Mouse (Mus musculus) heart, embryonic 12.5 days (tissue): ENCODE results near the gene H2-Q1. TPM values are rescaled to one million over a fixed set of nuclear protein-coding genes. Genes with fewer than 3 reads are reported as not detected.
"Not testable (repeated sequence)": the region's sequence is repeated elsewhere in the genome, so short reads cannot be mapped to it uniquely, and the experiment has no call there.

ENCODE experiments used
- ATAC-seq: fragments of 200-750 bp; cut with Nextera tagmentation; 2 replicates; pipeline ENCODE4 v1.8.0; 2017; ENCODE audit warnings: moderate TSS enrichment, moderate library complexity; ENCODE audit not compliant: insufficient number of reproducible peaks, low FRiP score
- H3K27ac ChIP-seq: fragments of 300-500 bp; sonication (generic); 2 replicates; pipeline ENCODE4 v1.5.1; 2016; ENCODE audit warnings: mild to moderate bottlenecking, moderate library complexity; ENCODE audit not compliant: poor library complexity, severe bottlenecking
- H3K27me3 ChIP-seq: fragments of 300-500 bp; sonication (generic); replicated peaks from 2 replicates; pipeline ENCODE4 v1.6.1; 2016; ENCODE audit warnings: mild to moderate bottlenecking, moderate library complexity
- H3K36me3 ChIP-seq: fragments of 300-500 bp; sonication (generic); 2 replicates; pipeline ENCODE4 v1.6.1; 2016; ENCODE audit warnings: mild to moderate bottlenecking, moderate library complexity
- H3K4me1 ChIP-seq: fragments of 300-500 bp; sonication (generic); replicated peaks from 2 replicates; pipeline ENCODE4 v1.6.1; 2016; ENCODE audit warnings: mild to moderate bottlenecking
- H3K4me2 ChIP-seq: fragments of 300-500 bp; sonication (generic); 2 replicates; pipeline ENCODE4 v1.6.1; 2016; ENCODE audit warnings: mild to moderate bottlenecking, moderate library complexity
- H3K4me3 ChIP-seq: fragments of 300-500 bp; sonication (generic); 2 replicates; pipeline ENCODE4 v1.5.1; 2016; ENCODE audit warnings: mild to moderate bottlenecking
- H3K9ac ChIP-seq: fragments of 300-500 bp; sonication (generic); 2 replicates; pipeline ENCODE4 v1.6.1; 2016; ENCODE audit warnings: mild to moderate bottlenecking, moderate library complexity
- H3K9me3 ChIP-seq: fragments of 300-500 bp; sonication (generic); replicated peaks from 2 replicates; pipeline ENCODE4 v1.6.1; 2016; ENCODE audit warnings: mild to moderate bottlenecking, moderate library complexity
- WGBS: fragments of 180-500 bp; shearing (Covaris S2); methylation state at CpG from one replicate; pipeline ENCODE4 v1.1.7; 2016; 5-methylcytosine and 5-hydroxymethylcytosine counted together
- polyA plus RNA-seq: library from polyadenylated mRNA; unstranded; fragments of >200 nt; fragmentation: Nextera tagmentation; extraction: Ambion mirVana; gene quantifications from 2 replicates; pipeline ENCODE4 v1.2.1, GENCODE M21; 2016

Gene H2-Q1
- polyA plus RNA-seq: 0.08 and 0.14 TPM in 2 replicates

DNA sequence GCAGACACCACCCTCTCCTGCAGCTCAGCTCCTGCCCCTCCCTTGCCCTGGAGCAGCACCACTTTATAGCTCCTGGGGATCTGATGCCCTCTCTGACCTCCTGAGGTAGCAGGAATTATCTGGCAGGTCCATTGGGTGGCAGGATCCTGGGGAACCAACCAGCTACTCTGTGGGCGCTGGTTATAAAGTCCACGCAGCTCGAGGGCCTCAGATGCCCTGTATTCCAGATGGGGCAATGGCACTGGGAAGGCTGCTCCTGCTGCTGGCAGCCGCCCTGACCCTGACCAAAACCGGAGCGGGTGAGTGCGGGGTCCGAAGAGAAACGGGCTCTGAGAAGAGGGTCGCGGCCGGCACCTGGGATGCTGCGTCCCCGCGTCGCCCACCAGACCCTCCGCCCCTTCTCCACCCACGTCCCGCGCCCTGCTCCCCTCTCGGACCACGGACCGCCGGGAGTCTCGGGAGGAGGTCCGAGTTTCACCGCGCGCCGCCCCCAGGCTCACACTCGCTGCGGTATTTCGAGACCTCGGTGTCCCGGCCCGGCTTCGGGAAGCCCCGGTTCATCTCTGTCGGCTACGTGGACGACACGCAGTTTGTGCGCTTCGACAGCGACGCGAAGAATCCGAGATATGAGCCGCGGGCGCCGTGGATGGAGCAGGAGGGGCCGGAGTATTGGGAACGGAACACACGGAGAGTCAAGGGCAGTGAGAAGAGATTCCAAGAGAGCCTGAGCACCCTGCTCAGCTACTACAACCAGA is at the start of gene H2-Q1:
Gene H2-Q1, plus strand, starts transcription at position 79 of the 755 bp plus-strand sequence.
- Histone ChIP-seq H3K4me2 (peak within 1 kb of the TSS; percentile 69), H3K4me1 (peaks cover 5% of the 10 kb centered on the region), H3K4me3 (peak within 1 kb of the TSS; percentile 42), H3K9ac (peak within 1 kb of the TSS; percentile 53; the same call in 1 of the 2 replicates), H3K27me3 (peaks cover 56% of the 10 kb centered on the region), H3K9me3 (no peaks in the 10 kb centered on the region), H3K27ac (no peak within 1 kb of the TSS), H3K36me3 (no peaks in the 10 kb centered on the region)
- no peak for ATAC-seq
- 3% methylated on average over 55 of the region's 55 CpGs for WGBS

DNA sequence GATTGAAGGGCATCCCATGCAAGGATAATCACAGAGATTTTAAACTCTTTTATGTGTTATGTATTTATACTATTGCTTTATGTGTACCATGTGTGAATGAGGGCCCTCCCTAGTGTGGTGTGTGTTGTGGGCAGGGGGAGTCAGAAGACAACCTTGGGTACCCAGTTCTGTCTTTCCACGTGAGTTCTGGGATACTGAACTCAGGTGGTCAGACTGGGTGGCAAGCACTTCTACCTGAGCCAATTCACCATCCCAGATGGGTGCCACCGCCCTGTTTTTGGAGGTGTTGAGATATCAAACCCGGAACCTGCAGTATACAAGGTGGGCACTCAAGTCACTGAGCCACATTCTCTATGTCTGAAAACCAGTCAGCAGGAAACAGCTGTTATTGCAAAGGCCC is 48.0 kb upstream of the H2-Q1 start:
- H3K4me1 ChIP-seq: no peaks in the 10 kb centered on the region
- 55% methylated on average over 3 of the region's 3 CpGs for WGBS

DNA sequence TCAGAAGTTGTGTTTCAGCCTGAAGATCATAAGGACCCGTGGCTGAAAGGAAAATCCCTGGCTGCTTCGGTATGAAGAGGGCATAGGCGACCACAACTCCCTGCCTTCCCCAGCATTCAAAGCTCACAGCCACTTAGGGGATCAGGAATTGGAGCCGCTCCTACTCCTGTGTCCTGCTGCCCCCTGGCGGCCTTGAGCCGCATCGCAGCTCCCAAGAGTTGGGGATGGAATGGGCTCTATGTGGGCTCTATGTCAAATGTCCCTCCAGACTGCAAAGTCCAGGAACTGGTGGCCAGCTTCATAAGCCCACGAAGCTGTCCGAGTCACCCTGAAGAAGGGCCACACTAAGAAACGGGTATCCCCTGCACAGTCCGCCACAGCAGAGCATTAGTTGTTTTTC is 45.4 kb upstream of the H2-Q1 start:
- ATAC-seq: peak; percentile 51; the same call in 1 of the 2 replicates
- peaks cover 39% of the 10 kb centered on the region for H3K27me3 ChIP-seq
- no peak overlapping the region for H3K4me2 ChIP-seq
- H3K36me3 ChIP-seq: no peaks in the 10 kb centered on the region
- H3K27ac ChIP-seq: no peak overlapping the region
- WGBS: 5% methylated on average over 11 of the region's 11 CpGs
- no peaks in the 10 kb centered on the region for H3K4me1 ChIP-seq
- H3K9ac ChIP-seq: no peak overlapping the region
- no peak overlapping the region for H3K4me3 ChIP-seq
- 0 out of 2 replicates have a peak, but pooled peaks cover 5% of the 10 kb centered on the region for H3K9me3 ChIP-seq

More for the DNA sequence above, 48.0 kb upstream of the H2-Q1 start:
- Histone ChIP-seq H3K9ac (no peak overlapping the region), H3K4me3 (no peak overlapping the region), H3K4me2 (no peak overlapping the region), H3K36me3 (no peaks in the 10 kb centered on the region), H3K27me3 (peaks cover 36% of the 10 kb centered on the region), H3K27ac (no peak overlapping the region), H3K9me3 (0 out of 2 replicates have a peak, but pooled peaks cover 5% of the 10 kb centered on the region)
- ATAC-seq: no peak

DNA sequence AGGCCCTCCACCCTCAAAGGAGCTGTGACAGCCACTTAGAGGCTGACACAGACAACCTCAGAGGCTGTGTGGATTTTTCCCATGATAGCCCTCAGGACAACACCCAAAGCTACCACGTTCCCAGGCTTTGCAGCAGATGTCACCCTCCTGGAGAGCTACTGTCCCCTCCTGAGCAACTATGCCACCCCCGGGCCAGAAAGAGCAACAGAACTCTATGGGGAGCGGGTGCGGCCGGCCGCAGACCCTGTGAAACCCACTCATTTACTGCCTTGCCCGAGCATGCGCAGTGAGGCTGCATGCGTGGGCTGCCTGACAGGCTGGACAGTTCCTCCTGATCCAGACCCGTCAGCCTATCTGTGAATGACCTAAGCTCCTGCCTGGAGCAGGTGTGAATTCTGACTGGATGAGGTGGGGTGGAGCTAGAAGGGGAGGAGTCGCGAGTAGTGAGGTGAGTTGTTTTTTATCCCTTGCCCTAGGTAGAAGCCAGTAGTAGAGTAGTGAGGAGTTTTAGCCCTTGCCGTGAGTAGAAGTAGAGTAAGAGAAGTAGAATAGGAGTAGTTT is 43.8 kb upstream of the H2-Q1 start:
- H3K9me3 ChIP-seq: 0 out of 2 replicates have a peak, but pooled peaks cover 5% of the 10 kb centered on the region
- H3K36me3 ChIP-seq: no peaks in the 10 kb centered on the region
- no peaks in the 10 kb centered on the region for H3K4me1 ChIP-seq
- H3K27me3 ChIP-seq: peaks cover 39% of the 10 kb centered on the region
- no peak overlapping the region for H3K9ac ChIP-seq
- H3K27ac ChIP-seq: no peak overlapping the region
- no peak for ATAC-seq
- 16% methylated on average over 13 of the region's 13 CpGs for WGBS
- no peak overlapping the region for H3K4me3 ChIP-seq
- H3K4me2 ChIP-seq: no peak overlapping the region

DNA sequence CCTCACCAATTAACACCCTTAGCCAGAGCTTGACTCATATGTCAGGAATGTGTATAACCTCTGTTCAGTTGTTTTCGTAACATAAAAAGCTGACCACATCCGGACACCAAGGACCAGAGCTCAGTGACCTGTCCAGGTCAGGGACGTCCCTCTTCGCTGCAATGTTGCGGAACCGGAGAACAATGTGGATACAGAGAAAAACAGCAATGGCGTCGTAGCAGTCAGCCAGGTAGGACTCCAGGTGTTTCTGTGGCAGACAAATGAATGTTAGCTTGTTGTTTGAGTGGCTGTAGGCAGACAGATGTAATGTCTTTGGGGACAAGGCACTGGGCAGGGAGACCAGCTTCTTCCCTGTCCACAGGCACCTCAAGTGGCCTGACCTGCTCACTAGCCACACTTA is 42.2 kb upstream of the H2-Q1 start:
- Histone ChIP-seq H3K27me3 (peaks cover 37% of the 10 kb centered on the region), H3K4me2 (no peak overlapping the region), H3K4me3 (no peak overlapping the region), H3K9me3 (0 out of 2 replicates have a peak, but pooled peaks cover 5% of the 10 kb centered on the region), H3K36me3 (no peaks in the 10 kb centered on the region), H3K4me1 (no peaks in the 10 kb centered on the region), H3K9ac (no peak overlapping the region), H3K27ac (no peak overlapping the region)
- no peak for ATAC-seq
- 79% methylated on average over 8 of the region's 8 CpGs for WGBS

DNA sequence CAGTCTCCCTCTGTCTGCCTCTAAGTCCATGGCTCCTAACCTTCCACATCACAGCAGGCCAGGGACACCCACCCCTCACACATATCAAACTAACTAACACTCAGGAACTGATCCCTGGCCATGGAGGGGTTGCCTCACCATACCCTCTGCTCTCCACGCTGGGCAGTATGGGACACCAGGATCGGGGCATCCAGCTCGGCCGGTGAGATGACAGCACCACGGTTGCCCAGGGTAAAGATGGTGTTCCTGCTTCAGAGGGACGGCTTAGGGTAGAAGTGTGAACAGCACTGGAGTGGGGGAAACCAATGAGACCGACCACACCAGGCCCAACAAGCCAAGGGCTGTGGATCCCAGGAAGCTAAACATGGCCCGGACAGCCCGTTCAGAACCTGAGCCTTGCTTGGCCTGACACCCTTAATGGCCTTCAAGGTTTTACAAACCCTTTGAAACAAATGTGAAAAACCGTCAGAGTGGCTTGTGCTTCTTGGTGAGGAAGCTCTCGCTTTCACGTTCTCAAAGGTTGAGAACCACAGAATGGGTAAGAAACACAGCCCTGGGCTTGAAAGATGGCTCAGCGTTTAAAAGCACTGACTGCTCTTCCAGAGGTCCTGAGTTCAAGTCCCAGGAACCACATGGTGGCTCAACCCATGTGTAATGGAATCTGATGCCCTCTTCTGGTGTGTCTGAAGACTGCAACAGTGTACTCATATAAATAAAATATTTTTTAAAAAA is 41.1 kb upstream of the H2-Q1 start:
- H3K4me3 ChIP-seq: no peak overlapping the region
- no peak overlapping the region for H3K4me2 ChIP-seq
- H3K9ac ChIP-seq: no peak overlapping the region
- peaks cover 37% of the 10 kb centered on the region for H3K27me3 ChIP-seq
- 77% methylated on average over 13 of the region's 13 CpGs for WGBS
- no peaks in the 10 kb centered on the region for H3K9me3 ChIP-seq
- no peak overlapping the region for H3K27ac ChIP-seq
- no peak for ATAC-seq
- H3K36me3 ChIP-seq: no peaks in the 10 kb centered on the region
- no peaks in the 10 kb centered on the region for H3K4me1 ChIP-seq

DNA sequence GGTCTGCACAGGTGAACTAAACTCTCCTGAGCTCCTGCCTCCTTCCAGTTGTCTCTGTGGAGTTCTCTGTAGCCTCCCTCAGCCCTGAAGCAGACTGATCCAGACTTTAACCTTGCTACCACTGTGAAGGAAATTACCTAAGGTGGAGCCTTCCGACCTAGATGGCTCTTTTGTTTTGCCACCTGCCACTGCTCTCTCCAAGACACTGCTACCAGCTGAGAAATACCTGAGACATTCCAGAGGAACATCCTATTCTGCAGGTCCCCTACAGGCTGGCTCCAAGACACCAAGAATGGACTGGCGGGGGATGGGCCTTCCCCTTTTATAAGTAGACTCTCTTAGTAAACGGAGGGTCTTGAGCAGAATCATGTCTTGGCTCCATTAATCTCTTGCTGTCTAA is 39.9 kb upstream of the H2-Q1 start:
- H3K27me3 ChIP-seq: peaks cover 38% of the 10 kb centered on the region
- H3K9ac ChIP-seq: no peak overlapping the region
- H3K27ac ChIP-seq: no peak overlapping the region
- no peak overlapping the region for H3K4me3 ChIP-seq
- no peaks in the 10 kb centered on the region for H3K9me3 ChIP-seq
- 74% methylated on average over 3 of the region's 3 CpGs for WGBS
- H3K4me2 ChIP-seq: no peak overlapping the region
- no peaks in the 10 kb centered on the region for H3K36me3 ChIP-seq
- ATAC-seq: no peak
- no peaks in the 10 kb centered on the region for H3K4me1 ChIP-seq

DNA sequence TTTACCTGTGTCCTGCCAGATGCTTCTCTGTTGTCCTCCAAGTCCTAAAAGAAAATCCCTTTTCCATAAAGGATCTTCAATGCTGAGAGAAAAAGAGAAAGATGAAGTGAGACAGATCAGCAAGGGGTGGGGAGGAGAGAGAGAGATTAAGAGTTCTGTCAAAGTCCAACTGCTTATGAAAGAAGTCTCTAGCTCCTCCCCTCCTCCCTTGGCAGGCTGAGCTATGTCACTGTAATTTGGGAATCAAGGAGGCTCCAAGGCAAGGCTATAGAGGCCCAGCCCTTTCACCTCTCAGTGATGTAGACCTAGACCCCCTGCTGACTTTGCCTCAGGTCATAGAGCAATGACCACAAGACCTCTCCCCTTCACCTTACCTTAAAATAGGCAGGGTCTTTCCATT is 34.8 kb upstream of the H2-Q1 start:
- no peak for ATAC-seq

DNA sequence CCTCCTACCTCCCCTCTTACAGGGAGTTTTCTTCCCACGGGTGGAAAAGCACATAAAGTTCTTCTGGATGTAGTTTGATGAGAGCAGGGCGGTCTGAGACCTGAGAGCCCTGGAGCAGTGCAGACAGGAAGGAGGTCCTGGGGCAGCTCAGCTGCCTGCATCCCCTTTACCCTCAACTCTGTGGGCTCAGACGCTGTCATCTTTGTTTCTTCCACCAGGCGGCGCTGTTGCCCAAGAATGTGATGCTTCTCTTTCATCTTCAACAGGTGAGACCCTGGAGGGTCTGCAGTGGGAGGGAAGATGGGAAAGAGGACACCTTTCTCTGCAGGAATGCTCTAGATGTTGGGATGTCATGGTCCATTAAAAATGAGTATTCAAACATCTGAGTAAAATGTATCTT is 24.4 kb upstream of the H2-Q1 start:
- H3K4me2 ChIP-seq, ATAC-seq, H3K27ac ChIP-seq: not testable (repeated sequence)

More for the DNA sequence above, 34.8 kb upstream of the H2-Q1 start:
- H3K27me3 ChIP-seq: peaks cover 31% of the 10 kb centered on the region
- no peaks in the 10 kb centered on the region for H3K9me3 ChIP-seq
- H3K4me3 ChIP-seq: no peak overlapping the region
- H3K4me1 ChIP-seq: no peaks in the 10 kb centered on the region
- H3K9ac ChIP-seq: no peak overlapping the region
- H3K27ac ChIP-seq: no peak overlapping the region
- H3K4me2 ChIP-seq: no peak overlapping the region
- H3K36me3 ChIP-seq: no peaks in the 10 kb centered on the region

DNA sequence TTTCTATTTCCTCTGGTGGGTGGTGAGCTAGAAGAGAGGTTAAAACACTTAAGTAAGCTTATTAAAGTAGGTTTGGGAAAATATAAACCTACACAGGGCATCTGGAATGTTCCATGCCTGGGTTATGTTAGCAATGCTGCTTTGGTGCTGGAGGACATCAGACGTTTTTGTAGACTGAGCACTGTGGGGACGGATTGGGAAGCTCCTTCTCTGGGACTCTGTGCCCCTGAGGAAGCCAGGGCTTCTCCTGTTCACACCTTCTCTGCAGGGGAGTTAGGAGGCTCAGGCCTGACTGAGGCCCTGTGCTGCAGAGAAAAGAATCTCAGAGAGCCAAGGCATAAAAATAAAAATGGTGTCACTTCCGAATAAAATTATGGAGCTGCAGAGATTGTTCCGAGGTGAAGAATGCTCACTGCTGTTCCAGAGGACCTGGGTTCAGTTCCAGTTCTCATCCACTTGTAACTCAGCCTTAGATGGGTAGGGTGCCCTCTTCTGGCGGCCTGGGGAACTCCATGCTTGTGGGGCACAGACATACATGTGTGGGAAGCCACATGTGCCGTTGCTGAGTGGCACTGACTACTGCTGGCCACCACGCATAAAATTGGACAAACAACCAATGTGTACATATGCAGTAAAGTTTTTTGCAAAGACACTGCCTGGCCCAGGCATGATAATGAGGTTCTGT is 19.8 kb upstream of the H2-Q1 start:
- not testable (repeated sequence) for H3K4me1 ChIP-seq, H3K36me3 ChIP-seq, H3K4me3 ChIP-seq, H3K9ac ChIP-seq, H3K27ac ChIP-seq, H3K27me3 ChIP-seq, H3K4me2 ChIP-seq, ATAC-seq, H3K9me3 ChIP-seq
- 82% methylated on average over 7 of the region's 7 CpGs for WGBS

More for the DNA sequence above, 24.4 kb upstream of the H2-Q1 start:
- not testable (repeated sequence) for H3K36me3 ChIP-seq, H3K9ac ChIP-seq, H3K9me3 ChIP-seq, H3K4me1 ChIP-seq, H3K27me3 ChIP-seq, H3K4me3 ChIP-seq
- WGBS: 3% methylated on average over 5 of the region's 5 CpGs
